Mouse (Mus musculus): ENCODE results near the gene Elp6.

Elp6 gene

GRCm38 (mm10) chr9:110304969-110305651 lies at the start of gene Elp6:
Gene Elp6 (plus strand): TSS chr9:110305173.
- peak; percentile 86 to 87 for DNase-seq (ENCODE audit: low spot score in 2 of 2)

- DNase-seq (ENCODE audit: low spot score in 2 of 2): no peak
Observed at GRCm38 (mm10) chr9:110255407-110256019, 49.5 kb upstream of the Elp6 start.

GRCm38 (mm10) chr9:110258646-110259045 lies 46.3 kb upstream of the Elp6 start:
- DNase-seq (ENCODE audit: low spot score in 2 of 2): no peak

- DNase-seq (ENCODE audit: low spot score in 2 of 2): no peak
Observed at GRCm38 (mm10) chr9:110259118-110259517, 45.9 kb upstream of the Elp6 start.

DNA sequence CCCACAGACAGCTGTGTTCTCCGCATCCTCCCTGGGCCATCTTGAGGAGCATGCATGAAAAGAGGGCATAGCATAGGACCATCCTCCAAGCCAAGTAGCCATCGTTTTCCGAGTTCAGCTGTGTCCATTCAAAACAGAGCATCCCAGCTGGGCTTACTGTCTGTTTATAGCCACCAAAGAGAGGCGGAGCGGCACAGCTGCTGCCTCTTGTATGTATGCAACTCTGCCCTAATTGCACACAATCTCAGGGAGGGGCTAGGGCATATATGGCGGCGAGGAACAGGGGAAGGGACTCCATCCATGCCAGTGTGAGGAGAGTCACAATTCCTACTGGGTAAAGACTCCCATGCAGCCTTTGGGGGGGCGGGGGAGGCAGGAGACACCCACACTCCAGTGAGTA lies 41.8 kb upstream of the Elp6 start:
- DNase-seq (ENCODE audit: low spot score in 2 of 2): no peak

DNA sequence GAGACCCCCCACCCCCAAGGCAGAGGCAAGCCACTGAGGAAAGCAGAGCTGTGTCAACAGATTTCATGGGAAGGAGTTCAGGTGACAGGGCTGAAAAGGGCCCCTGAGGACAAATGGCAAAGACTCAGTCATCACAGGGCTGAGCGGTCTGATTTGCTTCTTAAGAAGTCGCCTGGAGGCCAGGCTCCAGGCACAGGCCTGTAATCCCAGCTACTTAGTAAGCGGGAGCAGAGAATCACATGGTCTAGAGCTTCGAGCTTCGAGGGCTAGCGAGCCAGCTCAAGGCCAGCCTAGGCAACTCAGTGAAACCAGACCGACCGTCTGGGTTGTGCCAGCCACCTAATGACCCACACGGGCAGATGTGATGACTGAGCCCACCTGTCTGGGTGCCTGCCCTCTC lies 40.0 kb upstream of the Elp6 start:
- DNase-seq (ENCODE audit: low spot score in 2 of 2): no peak

DNA sequence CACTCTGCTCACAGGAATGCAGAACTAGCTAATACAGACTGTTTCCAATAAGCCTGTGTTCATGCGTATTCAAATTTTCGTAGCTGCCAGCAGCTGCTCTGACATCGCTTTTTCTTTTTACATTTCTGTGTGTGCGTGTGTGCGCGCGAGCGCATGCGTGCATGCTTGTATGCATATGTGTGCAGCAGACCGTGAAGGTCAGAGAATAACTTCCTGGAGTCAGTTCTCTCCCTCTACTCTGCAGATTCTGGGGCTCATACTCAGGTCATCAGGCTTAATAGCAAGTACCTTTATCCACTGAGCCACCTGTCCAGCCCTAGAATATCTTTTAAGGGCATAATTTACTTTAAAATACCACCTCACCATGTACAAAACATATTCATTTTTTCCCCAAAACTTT lies 36.6 kb upstream of the Elp6 start:
- no peak for DNase-seq (ENCODE audit: low spot score in 2 of 2)

- no peak for DNase-seq (ENCODE audit: low spot score in 2 of 2)
Observed at GRCm38 (mm10) chr9:110272330-110272729, 32.6 kb upstream of the Elp6 start.

DNA sequence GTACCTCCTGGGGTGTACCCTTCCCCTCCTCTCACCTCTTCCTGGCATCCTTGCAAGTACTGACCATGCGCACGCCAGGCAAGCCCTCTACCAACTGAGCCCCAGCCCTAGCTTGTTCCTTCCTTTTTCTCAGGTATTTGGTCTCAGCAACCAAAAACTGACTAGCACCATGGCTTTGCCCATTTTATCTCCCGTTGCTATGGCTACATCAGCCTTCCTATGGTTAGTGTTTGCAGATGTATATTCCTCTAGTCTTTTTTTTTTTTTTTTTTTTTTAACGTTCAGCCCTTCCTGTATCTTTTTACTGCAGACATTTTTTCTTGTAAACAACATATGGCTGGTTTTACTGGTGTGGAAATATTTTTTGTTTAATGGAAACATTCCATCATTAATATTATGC lies 31.5 kb upstream of the Elp6 start:
- no peak for DNase-seq (ENCODE audit: low spot score in 2 of 2)

- no peak for DNase-seq (ENCODE audit: low spot score in 2 of 2)
Observed at GRCm38 (mm10) chr9:110275882-110276281, 29.1 kb upstream of the Elp6 start.

DNA sequence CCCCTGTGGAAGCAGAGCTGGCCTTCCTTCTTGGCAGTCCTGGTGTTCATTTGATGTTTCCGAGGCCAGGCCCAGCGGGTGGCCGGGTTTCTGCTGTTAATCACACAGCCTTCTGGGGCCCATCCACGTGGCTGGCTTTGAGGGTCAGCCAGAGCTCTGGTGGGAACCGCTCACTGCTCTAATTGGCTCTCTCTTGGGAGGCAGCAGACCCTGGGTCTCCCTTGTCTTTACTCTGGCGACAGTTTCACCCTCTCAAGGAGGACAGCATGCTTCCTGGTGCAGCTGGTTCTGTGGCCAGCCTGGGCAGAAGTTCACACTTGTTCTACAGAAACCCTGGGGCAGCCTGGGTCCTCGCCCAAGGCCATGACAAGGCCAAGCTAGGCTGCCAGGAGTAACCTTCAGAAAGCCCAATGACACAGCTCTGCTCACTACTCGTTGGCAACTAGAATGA lies 27.5 kb upstream of the Elp6 start:
- no peak for DNase-seq (ENCODE audit: low spot score in 2 of 2)

DNA sequence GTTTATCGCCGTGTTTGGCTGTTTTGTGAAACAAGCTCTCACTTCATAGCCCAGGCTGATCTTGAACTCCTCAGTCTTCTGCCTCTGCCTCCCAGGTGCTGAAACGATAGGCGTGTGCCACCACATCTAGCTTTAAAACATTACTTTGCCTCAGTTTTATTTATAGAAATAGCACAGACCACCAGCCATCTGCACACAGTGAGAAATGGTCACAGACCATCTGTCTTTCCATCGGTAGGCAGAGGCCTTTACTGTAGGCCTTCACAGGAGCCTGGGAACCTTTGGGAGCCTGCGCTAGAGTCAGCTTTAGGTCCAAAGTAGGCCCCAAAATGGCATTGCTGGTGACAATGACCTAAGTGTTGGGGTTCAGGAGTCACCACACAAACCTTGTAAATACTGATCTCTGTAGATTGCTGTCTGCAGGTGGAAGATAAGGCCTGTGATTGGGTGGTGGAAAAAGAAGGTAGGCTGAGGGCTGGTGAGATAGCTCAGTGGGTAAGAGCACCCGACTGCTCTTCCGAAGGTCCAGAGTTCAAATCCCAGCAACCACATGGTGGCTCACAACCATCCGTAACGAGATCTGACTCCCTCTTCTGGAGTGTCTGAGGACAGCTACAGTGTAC lies 20.8 kb upstream of the Elp6 start:
- DNase-seq (ENCODE audit: low spot score in 2 of 2): no peak

- DNase-seq (ENCODE audit: low spot score in 2 of 2): no peak
Observed at GRCm38 (mm10) chr9:110287321-110287924, 17.6 kb upstream of the Elp6 start.

- no peak for DNase-seq (ENCODE audit: low spot score in 2 of 2)
Observed at GRCm38 (mm10) chr9:110293254-110293718, 11.7 kb upstream of the Elp6 start.

GRCm38 (mm10) chr9:110293873-110294415 lies 11.0 kb upstream of the Elp6 start:
- DNase-seq (ENCODE audit: low spot score in 2 of 2): no peak

DNA sequence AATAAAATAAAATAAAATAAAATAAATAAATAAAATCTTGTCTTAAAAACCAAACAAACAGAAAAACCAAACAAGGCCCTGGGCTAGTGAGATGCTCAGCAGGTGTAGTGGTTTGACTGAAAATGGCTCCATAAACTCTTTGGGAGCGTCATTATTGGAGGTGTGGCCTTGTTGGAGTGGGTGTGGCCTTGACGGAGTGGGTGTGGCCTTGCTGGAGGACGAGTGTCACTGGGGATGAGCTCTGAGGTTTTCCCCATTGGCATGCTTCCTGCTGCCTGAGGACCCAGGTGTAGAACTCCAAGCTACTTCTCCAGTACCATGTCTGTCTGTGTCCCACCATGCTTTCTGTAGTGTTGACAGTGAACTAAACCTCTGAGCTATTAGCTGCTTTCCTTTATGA lies 10.2 kb upstream of the Elp6 start:
- DNase-seq (ENCODE audit: low spot score in 2 of 2): no peak

DNA sequence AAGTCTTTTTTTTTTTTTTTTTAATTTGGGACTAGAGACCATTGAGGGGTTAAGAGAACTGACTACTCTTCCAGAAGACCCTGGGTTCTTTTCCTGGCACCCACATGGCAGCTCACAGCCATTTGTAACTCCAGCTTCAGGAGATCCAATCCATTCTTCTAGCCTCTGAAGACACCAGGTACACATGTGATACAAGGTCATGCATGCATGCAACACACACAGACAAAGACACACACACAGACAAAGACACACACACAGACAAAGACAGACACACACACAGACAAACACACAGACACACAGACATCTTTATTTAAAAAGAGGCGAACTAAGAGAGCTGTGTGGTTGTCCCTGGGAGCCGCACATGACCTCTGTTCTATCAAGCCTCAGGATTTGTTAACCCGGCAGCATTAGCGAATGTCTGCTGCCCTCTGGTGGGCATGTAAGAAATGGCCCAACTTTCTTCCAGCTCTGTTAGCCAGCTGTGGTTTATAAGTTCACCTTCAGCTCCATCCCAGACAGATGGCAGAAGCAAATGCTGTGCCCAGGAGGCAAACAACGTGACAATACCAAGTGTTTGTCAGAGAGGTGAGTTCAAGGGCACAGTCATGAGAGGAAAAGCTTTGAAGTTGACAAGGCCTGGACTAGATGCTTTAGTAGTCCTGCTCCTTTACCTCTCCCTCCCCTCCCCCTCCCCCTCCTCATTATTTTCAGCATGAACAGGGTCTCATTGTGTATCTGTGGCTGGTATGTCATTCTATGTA lies 7.9 kb upstream of the Elp6 start:
- DNase-seq (ENCODE audit: low spot score in 2 of 2): peak; percentile 57 to 70

DNA sequence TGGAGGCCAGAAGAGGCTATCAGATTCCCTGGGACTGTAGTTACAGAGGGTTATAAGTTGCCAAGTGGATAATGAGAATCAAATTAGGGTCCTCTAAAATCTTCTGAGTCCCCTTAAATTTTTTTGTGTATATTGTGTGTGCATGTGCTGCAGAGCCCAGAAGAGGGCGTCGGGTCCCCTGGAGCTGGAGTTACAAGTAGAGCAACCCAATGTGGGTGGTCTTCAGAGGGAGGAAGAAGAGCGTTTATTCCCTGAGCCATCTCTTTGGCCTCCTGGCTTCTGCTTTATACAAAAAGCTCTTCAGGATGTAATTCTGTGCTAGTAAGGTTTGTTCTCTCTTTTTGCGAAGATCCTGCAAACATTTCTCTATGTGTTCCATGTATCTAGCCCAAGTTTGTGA lies 457 bp upstream of the Elp6 start:
- no peak for DNase-seq (ENCODE audit: low spot score in 2 of 2)

- no peak for DNase-seq (ENCODE audit: low spot score in 2 of 2)
Observed at GRCm38 (mm10) chr9:110306371-110306770, 1.4 kb downstream of the Elp6 start.

DNA sequence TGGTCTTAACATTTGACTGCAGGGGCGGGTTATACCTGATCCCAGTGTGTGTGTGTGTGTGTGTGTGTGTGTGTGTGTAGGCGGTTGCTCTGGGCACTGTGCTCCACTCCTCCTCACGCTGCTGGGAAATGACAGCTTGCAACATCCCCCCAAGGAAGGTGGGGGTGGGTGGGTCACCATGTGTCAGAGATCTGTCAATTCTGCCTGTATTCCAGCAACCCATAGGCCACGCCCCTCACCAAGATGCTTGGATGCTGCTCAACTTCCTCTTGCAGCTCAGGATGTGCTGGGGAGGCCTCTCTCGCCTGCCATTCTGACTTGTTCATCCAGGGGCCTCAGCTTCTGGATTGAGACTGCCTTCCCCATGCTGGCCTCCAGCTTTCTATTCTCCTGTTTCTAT lies 9.7 kb downstream of the Elp6 start:
- no peak for DNase-seq (ENCODE audit: low spot score in 2 of 2)

DNA sequence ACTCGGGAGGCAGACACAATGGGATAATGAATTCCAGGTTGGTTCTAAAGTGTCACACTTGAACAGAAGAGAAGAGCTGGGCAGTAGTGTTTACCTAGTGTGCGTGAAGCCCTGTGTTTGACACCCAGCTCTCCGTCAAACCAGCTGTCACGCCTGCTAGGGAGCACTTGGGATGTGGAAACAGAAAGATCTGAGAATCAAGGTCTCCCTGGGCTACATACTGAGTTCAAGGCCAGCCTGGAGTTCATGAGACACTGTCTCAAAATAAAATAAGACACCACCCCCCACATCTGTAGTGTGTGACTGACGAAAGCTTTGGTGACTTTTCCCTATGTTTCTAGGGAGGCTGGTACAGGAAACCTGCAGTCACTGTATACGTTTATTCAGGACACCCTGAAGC lies 10.4 kb downstream of the Elp6 start:
- no peak for DNase-seq (ENCODE audit: low spot score in 2 of 2)

DNA sequence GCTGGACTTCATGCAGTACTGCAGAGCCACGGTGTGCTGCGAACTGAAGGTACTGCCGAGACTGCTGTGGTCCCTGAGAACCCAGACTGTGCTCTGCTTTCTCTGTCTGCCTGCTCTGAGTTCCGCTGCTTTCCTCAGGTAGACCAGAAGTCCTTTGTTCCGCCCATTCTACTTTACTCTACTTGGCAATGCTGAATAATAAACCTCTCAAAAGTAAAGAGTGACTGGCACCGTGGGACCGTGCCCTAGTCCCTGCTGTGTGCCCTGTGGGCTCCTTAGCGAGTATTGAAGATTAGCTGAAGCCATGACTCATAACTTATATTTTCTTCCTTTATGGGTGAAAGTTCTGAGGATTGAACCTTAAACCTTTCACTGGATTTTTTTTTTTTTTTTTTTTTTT lies 10.9 kb downstream of the Elp6 start:
- no peak for DNase-seq (ENCODE audit: low spot score in 2 of 2)

Measured in natural killer cell, adult 2 months (primary cell).